Mouse (Mus musculus): ENCODE measurements at regions not wholly inside any gene's neighbourhood (a gene's known extent, or its start where the extent isn't known, plus 50 kb on each side); places are given as distances from the start of the nearest gene placed in this dataset.
A peak's percentile ranks its signal among the peaks of the same experiment; 100 is the strongest.

- H3K27ac ChIP-seq (ENCODE audit: insufficient read depth, low read depth, low read length): no peak overlapping the region
- no peak overlapping the region for H3K4me3 ChIP-seq (ENCODE audit: insufficient read depth, low read length)
- TF ChIP-seq POLR2A (IDR thresholded peaks at IDR 0.05; ENCODE audit: borderline replicate concordance, low read depth, low read length) (no peak), CTCF (IDR thresholded peaks at IDR 0.05; ENCODE audit: low read depth, low read length) (no peak)
- no peaks in the 10 kb centered on the region for H3K4me1 ChIP-seq (ENCODE audit: control insufficient read depth, insufficient read depth, low read length)
These were observed 167.6 kb upstream of the Gm4791 start for GRCm38 (mm10) chr9:46830746-46831560.

- no peaks in the 10 kb centered on the region for H3K4me1 ChIP-seq (ENCODE audit: control insufficient read depth, insufficient read depth, low read length)
- no peak overlapping the region for H3K4me3 ChIP-seq (ENCODE audit: insufficient read depth, low read length)
- TF ChIP-seq POLR2A (IDR thresholded peaks at IDR 0.05; ENCODE audit: borderline replicate concordance, low read depth, low read length): no peak
- TF ChIP-seq CTCF (IDR thresholded peaks at IDR 0.05; ENCODE audit: low read depth, low read length): no peak
- no peak overlapping the region for H3K27ac ChIP-seq (ENCODE audit: insufficient read depth, low read depth, low read length)
These were observed 168.2 kb upstream of the Gm4791 start for GRCm38 (mm10) chr9:46830316-46830715.

GRCm38 (mm10) chr9:46824703-46825102, 173.8 kb upstream of the Gm4791 start:
- TF ChIP-seq POLR2A (IDR thresholded peaks at IDR 0.05; ENCODE audit: borderline replicate concordance, low read depth, low read length): no peak
- TF ChIP-seq CTCF (IDR thresholded peaks at IDR 0.05; ENCODE audit: low read depth, low read length): no peak
- Histone ChIP-seq H3K4me1 (ENCODE audit: control insufficient read depth, insufficient read depth, low read length) (no peaks in the 10 kb centered on the region), H3K4me3 (ENCODE audit: insufficient read depth, low read length) (no peak overlapping the region), H3K27ac (ENCODE audit: insufficient read depth, low read depth, low read length) (no peak overlapping the region)

- H3K27ac ChIP-seq (ENCODE audit: insufficient read depth, low read depth, low read length): no peak overlapping the region
- TF ChIP-seq CTCF (IDR thresholded peaks at IDR 0.05; ENCODE audit: low read depth, low read length): no peak
- TF ChIP-seq POLR2A (IDR thresholded peaks at IDR 0.05; ENCODE audit: borderline replicate concordance, low read depth, low read length): no peak
- no peak overlapping the region for H3K4me3 ChIP-seq (ENCODE audit: insufficient read depth, low read length)
- no peaks in the 10 kb centered on the region for H3K4me1 ChIP-seq (ENCODE audit: control insufficient read depth, insufficient read depth, low read length)
These were observed 178.7 kb upstream of the Gm4791 start for GRCm38 (mm10) chr9:46819808-46820207.

- no peak overlapping the region for H3K4me3 ChIP-seq (ENCODE audit: insufficient read depth, low read length)
- TF ChIP-seq POLR2A (IDR thresholded peaks at IDR 0.05; ENCODE audit: borderline replicate concordance, low read depth, low read length) (no peak), CTCF (IDR thresholded peaks at IDR 0.05; ENCODE audit: low read depth, low read length) (no peak)
- H3K27ac ChIP-seq (ENCODE audit: insufficient read depth, low read depth, low read length): no peak overlapping the region
- H3K4me1 ChIP-seq (ENCODE audit: control insufficient read depth, insufficient read depth, low read length): no peaks in the 10 kb centered on the region
These were observed 179.2 kb upstream of the Gm4791 start for GRCm38 (mm10) chr9:46819376-46819775.

GRCm38 (mm10) chr9:46816126-46816525, 182.4 kb upstream of the Gm4791 start:
- Histone ChIP-seq H3K4me1 (ENCODE audit: control insufficient read depth, insufficient read depth, low read length) (no peaks in the 10 kb centered on the region), H3K4me3 (ENCODE audit: insufficient read depth, low read length) (no peak overlapping the region), H3K27ac (ENCODE audit: insufficient read depth, low read depth, low read length) (no peak overlapping the region)
- TF ChIP-seq CTCF (IDR thresholded peaks at IDR 0.05; ENCODE audit: low read depth, low read length) (no peak), POLR2A (IDR thresholded peaks at IDR 0.05; ENCODE audit: borderline replicate concordance, low read depth, low read length) (no peak)

GRCm38 (mm10) chr9:46814478-46815241, 183.9 kb upstream of the Gm4791 start:
- TF ChIP-seq POLR2A (IDR thresholded peaks at IDR 0.05; ENCODE audit: borderline replicate concordance, low read depth, low read length) (no peak), CTCF (IDR thresholded peaks at IDR 0.05; ENCODE audit: low read depth, low read length) (peak; percentile 54; the same call in 1 of the 2 replicates)
- Histone ChIP-seq H3K4me3 (ENCODE audit: insufficient read depth, low read length) (no peak overlapping the region), H3K27ac (ENCODE audit: insufficient read depth, low read depth, low read length) (no peak overlapping the region), H3K4me1 (ENCODE audit: control insufficient read depth, insufficient read depth, low read length) (no peaks in the 10 kb centered on the region)

GRCm38 (mm10) chr9:46810266-46810665, 188.3 kb upstream of the Gm4791 start:
- Histone ChIP-seq H3K27ac (ENCODE audit: insufficient read depth, low read depth, low read length) (no peak overlapping the region), H3K4me3 (ENCODE audit: insufficient read depth, low read length) (no peak overlapping the region), H3K4me1 (ENCODE audit: control insufficient read depth, insufficient read depth, low read length) (no peaks in the 10 kb centered on the region)
- TF ChIP-seq POLR2A (IDR thresholded peaks at IDR 0.05; ENCODE audit: borderline replicate concordance, low read depth, low read length): no peak
- TF ChIP-seq CTCF (IDR thresholded peaks at IDR 0.05; ENCODE audit: low read depth, low read length): no peak

- Histone ChIP-seq H3K4me3 (ENCODE audit: insufficient read depth, low read length) (no peak overlapping the region), H3K4me1 (ENCODE audit: control insufficient read depth, insufficient read depth, low read length) (no peaks in the 10 kb centered on the region), H3K27ac (ENCODE audit: insufficient read depth, low read depth, low read length) (no peak overlapping the region)
- TF ChIP-seq CTCF (IDR thresholded peaks at IDR 0.05; ENCODE audit: low read depth, low read length): no peak
- no peak for TF ChIP-seq POLR2A (IDR thresholded peaks at IDR 0.05; ENCODE audit: borderline replicate concordance, low read depth, low read length)
These were observed 203.1 kb upstream of the Gm4791 start for GRCm38 (mm10) chr9:46795446-46795845.

- no peak overlapping the region for H3K4me3 ChIP-seq (ENCODE audit: insufficient read depth, low read length)
- H3K4me1 ChIP-seq (ENCODE audit: control insufficient read depth, insufficient read depth, low read length): no peaks in the 10 kb centered on the region
- no peak for TF ChIP-seq CTCF (IDR thresholded peaks at IDR 0.05; ENCODE audit: low read depth, low read length)
- TF ChIP-seq POLR2A (IDR thresholded peaks at IDR 0.05; ENCODE audit: borderline replicate concordance, low read depth, low read length): no peak
- H3K27ac ChIP-seq (ENCODE audit: insufficient read depth, low read depth, low read length): no peak overlapping the region
These were observed 209.5 kb upstream of the Gm4791 start for GRCm38 (mm10) chr9:46789036-46789435.

Data from bone marrow macrophage, adult 2 months (primary cell).